Mouse (Mus musculus): ENCODE measurements around the gene Nrd1.
A peak's percentile ranks its signal among the peaks of the same experiment; 100 is the strongest.

Gene Nrd1

DNA sequence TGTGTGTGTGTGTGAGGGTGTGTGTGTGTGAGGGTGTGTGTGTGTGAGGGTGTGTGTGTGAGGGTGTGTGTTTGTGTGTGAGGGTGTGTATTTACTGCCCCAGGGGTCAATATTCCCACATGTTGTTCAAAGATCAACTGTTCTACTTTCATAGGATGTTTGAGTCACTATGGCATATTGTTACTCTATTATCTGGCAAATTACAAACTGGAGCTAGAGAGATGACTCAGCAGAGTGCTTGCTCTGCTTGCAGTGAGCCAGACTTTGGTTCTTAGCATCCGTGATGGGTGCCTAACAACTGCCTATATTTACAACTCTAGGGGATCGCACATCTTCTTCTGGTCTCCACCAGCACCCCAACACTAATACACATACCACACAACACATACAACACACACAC is 29.4 kb downstream of the Nrd1 start:
- no peak for DNase-seq

DNA sequence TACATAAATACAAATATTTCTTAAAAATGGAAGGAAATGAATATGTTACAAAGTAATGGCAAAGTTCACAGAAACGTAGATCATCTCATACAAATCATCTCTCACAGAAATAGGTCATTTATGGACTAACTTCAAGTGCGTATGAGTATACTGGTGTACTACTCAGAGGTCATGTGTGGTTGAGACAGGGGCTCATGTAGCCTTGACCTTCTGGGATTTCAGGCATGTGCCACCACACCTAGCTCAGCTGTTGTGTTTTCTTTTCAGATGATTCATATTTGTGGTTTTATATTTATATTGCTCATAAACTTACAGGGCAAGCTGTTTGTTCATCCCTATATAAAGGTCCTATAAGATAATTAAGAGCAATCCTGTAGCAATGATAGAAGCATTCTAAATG is 29.8 kb downstream of the Nrd1 start:
- DNase-seq: no peak

DNA sequence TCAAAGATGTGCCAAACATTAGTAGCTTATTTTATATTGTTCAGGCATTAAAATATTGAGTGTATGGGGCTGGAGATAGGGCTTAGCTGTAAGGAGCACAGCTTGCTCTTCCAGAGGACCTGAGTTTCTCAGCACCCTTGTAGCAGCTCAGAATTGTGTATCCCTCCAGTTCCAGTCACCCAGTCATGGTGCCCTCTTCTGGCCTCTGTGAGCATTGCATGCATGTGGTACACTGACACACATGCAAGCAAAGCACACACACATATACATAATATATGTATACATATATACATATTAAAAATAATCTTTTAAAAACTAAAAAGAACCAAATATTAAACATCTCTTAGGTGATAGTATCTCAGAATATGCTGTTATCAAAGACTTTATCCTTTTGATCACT is 35.9 kb downstream of the Nrd1 start:
- DNase-seq: peak; percentile 70

DNA sequence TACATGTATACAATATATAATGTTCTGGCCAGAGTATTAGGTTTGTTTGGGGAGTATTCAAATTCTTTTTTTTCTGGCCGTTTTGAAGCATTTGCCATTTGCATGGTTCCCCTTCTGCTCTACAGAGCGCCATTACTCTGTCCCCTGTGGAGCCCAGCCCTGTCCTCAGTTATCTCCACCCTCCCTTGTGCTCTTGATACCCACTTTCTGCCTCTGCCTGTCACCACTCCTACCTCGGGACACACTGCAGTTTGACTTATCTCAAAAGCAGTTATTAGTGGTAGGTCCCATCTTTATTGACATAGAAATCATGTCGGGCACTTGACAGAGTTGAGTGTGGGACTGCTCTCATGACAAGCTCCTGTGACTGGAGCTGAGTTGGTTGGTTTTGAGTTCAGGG is 42.3 kb downstream of the Nrd1 start:
- DNase-seq: no peak

GRCm38 (mm10) chr4:109043294-109043693 is 42.8 kb downstream of the Nrd1 start:
- DNase-seq: no peak

DNA sequence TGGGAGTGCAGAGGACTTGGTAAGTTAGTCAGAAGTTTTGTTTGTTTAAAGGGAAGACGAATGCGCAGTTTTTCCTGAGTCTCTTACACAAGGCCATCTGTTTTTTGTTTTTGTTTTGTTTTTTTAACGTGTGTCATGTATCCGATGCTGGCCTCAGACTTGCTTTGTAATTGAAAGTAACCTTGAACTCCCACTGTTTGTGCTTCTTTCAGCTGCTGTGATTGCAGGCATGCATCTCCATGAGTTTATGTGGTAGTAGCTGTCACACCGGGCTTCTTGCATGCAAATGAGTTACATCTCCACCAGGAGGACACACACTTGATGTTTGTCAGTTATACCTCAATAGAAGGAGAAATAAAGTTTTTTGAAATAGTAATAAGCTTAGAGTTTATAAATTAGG is 43.3 kb downstream of the Nrd1 start:
- DNase-seq: no peak

- DNase-seq: no peak
Measured at GRCm38 (mm10) chr4:109048258-109048657, 47.8 kb downstream of the Nrd1 start.

- DNase-seq: peak; percentile 34
Measured at GRCm38 (mm10) chr4:109052282-109052681, 51.8 kb downstream of the Nrd1 start.

DNA sequence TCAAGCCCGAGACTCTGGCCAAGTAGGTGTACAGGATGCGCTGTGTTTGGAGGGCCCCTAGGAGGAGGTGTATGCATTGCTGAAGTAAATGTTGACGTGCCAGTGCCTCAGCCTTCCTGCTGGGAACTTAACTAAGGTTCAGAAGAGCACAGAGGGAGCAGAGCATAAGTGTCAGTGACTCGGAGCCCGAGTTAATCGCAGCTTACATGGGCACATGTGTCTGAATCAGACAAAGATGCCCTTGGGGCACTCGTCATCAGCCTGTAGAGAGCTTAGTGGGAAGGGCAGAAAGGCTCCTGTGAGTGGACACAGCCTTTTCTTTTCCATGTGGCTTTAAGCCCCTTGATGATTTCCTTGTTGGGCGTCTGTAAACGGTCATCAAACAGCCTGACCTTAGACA is 53.5 kb downstream of the Nrd1 start:
- no peak for DNase-seq

DNA sequence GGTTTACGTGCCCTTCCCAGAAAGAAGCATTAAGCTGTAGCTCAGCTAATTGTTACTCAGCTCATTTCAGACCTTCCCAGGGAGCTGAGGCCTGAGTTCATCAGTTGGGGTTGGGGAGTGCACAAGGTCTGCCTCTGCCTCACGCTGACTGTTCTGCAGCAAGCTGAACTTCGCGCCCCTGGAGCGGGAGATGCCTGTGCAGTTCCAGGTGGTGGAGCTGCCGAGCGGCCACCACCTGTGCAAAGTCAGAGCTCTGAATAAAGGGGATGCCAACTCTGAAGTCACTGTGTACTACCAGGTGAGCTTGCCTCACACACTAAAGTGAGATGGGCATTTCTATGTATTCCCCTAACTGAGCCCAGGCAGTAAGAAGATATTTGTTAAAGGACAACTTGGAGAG is 55.9 kb downstream of the Nrd1 start:
- DNase-seq: no peak

DNA sequence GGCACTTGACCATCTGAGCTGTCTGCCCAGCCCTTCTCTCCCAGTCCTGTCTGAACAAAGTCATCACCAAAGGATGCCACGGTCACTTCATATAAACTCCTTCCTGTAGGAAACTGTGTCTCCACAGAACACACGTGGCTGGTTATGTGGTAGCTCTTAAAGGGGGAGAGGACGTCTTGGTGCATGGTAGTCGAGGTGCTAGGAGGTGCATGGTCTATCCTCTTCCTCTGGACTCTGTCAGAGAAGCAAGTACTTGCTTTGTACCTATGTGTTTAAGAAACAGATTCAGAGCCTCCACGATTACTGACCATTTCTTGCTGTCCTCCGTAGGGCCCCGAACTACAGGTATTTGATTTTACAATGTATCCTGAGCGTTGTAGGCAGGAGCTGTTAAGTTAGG is 57.2 kb downstream of the Nrd1 start:
- no peak for DNase-seq

DNA sequence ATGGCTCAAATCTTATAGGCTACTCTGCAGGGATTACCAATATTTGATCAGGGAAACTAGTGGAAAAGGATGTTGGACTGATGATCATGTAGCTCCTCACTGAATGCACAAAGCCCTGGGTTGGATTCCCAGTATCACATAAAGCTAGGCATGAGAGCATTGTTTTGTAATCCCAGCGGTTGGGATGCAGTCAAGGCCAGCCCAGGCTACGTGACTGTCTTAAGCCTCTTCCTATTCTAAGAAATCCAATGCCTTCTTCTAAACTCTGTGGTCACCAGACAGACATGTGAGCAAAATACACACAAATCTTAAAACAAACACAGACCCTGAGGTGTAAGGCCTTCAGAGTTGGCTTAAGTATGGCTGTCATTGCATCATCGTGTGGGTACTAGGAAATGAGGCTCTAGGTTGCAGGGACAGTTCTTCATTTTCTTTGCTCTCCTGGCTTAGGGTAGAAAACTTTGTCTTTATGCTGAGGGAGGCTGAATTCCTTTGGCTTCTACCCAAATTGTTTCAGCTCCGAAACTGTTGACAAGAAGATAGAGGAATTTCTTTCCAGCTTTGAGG is 58.9 kb downstream of the Nrd1 start:
- no peak for DNase-seq

DNA sequence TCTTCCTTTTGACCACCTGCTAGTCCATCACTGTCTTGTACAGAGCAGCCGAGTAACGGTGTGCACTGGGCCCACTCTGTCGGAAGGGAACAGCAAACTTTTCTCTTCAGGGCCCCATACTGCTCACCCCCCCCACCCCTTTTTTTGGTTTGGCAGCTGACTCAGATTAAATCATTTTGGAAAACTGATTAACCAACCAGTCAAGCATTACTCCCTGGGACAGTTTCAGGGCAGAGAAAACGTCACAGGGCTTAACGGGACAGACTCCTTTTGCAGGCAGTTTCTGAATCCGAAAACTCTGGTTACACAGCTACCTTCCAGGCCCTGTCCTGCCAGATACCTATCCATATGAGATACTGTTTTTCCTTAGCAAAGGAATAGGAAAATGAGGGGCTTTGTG is 64.5 kb downstream of the Nrd1 start:
- no peak for DNase-seq

- no peak for DNase-seq
Measured at GRCm38 (mm10) chr4:109065714-109066113, 65.3 kb downstream of the Nrd1 start.

DNA sequence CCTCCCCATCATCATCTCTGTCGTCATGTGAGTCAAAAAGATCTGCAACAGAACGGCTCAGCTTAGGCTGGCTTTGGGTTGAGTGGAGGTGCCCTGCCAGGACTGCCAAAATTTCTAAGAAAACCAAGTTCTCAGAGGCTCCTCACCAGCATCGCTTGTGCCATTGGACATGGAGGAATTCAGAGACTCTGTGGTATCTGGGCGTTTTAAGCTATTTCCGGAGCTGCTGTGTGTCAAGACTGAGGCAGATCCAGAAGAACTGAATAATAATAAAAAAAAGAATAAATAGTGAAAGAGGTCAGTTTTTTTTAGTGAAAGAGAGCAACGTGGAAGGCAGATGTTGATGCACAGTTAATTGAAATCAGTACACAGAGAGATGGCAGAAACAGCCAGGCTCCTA is 72.4 kb downstream of the Nrd1 start:
- DNase-seq: no peak

DNA sequence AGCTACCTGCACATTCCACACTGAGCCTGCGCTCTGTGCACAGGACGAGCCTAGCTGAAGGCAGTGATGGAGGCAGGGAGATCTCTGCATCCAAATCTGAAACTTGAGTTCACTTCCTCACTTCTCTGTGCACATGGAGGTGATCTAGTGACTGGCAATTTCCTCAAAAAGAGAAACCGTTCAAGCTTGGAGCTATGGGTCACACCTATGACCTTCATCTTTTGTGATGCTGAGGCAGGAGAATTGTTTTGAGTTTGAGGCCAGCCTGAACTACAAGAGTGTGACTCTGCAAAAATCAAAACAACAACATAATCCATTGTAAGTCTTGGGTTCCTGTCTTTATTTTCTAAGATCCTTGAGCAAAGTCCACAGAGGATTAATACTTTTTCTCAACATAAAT is 72.8 kb downstream of the Nrd1 start:
- no peak for DNase-seq

DNA sequence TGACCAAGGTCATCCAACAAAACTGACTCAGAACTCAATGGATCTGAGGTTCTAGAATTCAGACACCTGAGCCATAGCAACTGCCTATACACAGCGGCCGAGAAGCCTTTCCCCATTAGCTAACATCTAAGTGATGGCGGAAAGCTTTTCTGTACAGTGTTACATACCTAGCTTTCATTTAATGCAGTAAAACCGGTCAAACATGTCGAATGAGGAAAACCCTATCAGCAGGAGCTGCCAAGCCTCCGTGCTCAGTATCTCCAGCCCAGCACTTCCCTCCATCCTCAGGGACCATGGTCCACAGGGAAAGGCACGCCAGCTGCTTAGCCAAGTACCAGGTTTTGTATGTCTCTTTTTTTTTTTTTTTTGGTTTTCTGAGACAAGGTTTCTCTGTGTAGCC is 78.5 kb downstream of the Nrd1 start:
- no peak for DNase-seq

GRCm38 (mm10) chr4:109079676-109080075 is 79.2 kb downstream of the Nrd1 start:
- DNase-seq: peak; percentile 45

DNA sequence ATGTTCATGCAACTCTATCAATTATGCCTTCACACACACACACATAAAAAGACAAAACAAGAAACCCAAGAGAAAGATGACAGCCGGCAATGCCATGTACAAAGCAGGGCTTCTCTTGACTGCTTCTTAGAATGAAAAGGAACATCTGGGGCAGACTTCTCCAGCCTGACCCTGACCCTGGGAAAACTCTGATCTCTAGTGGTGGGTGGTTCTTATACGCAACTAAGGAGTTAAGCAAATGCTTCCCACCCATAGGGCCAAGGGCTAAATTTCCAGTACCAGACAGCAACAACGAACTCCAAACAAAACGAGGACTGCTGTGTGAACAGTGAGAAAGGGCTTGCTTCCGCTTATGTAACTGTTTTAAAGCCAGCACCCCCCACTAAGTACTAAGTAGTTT is 79.7 kb downstream of the Nrd1 start:
- peak; percentile 49 for DNase-seq

DNA sequence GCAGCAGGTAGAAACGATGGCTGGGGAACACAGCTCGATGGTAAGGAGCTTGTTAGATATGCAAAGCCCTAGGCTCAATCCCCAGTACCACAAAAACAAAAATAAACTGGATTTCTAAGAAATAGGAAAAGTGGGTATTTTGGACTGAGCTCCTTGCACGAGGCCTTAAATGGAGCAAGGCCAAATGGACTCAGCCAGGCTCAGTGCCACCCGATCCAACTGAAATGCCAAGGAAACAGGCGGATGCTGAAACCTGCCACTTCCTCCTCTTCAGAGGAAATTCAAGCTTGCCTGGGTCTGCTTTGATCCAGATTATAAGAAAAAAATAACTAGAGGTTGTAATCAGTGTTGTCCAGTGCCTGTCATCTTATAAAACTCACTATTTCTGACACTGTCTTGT is 88.7 kb downstream of the Nrd1 start:
- no peak for DNase-seq

GRCm38 (mm10) chr4:109089999-109090398 is 89.5 kb downstream of the Nrd1 start:
- peak; percentile 24 for DNase-seq

DNA sequence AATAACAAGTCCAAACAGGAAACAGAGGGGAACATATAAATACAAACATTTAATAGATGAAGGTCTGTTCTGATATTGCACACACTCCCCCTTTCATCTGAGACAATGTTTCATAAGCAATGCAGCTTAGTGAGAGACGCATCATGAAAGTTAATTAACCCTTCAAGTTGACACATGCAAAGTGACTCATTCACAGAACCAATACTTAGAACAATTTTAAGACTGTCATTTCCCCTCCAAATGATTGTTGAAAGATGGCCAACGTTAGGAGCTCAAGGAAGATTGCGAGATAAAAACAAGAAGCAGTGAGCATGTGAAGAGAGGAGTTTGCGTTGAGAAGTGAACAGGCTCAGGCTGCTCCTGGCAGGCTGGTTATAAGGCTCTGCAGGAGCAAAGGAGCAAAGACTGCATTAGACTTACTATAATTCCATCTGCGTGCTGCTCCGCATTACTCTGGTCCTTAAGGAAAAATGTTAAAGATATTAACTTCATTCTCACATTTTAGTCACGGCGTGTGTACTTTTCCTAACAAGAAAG is 90.9 kb downstream of the Nrd1 start:
- no peak for DNase-seq

GRCm38 (mm10) chr4:109092344-109092743 is 91.9 kb downstream of the Nrd1 start:
- DNase-seq: no peak

DNA sequence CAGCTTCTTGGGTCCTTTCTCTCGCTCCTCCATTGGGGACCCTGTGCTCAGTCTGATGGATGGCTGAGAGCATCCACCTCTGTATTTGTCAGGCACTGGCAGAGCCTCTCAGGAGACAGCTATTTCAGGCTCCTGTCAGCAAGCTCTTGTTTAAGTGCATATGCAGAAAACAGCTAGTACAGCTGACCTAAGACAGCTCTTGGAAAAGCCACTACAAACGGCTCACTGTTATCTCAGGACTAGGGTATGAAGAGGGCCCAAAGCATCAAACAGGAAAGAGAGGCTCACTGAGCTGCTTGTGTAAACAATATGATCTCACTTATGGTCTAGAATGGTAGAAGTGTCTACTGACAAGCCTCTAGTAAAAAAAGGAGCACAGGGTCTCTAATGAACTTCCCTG is 93.8 kb downstream of the Nrd1 start:
- no peak for DNase-seq

DNA sequence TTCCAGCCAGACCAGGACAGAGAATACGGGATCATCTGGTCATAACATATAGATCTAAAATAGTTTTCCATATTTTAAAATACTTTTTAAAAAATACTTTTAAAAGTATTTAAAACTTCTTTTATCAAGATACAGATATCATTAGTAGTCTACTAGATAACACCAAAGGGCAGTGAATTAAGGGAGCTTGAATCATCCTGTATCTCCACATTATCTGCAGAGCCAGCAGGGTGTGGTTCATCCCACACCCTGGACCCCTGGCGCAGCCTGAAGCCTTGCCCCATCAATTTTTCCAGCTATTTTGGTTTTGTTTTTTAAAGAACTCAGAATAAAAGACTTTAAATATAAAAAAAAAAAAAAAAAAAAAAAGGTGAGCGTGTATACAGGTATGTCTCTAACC is 98.4 kb downstream of the Nrd1 start:
- DNase-seq: no peak

DNA sequence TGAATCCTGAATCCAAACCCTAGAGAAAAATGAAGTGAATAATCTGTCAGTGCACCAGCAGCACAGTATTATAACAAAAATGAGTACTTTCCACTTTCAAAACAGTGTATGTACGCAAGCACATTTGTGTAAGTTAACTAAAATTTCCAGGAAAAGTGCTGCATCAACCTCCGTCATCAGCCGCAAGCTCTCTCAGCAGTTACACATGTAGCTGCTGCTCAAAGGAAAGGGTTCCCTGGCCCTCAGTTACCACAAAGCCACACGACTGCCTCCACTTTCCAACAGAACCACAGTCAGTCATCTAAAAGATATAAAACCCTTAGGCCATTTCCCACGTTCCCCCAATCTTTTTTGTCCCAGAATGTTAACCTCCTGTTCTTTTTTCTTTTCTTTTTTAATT is 102.1 kb downstream of the Nrd1 start:
- DNase-seq: no peak
